Mouse (Mus musculus) cortical plate, adult 2 months (tissue): Measurements from ENCODE around the gene Tmem52. TPM values are rescaled to one million over a fixed set of nuclear protein-coding genes. Genes with fewer than 3 reads are reported as not detected.
"Not testable (repeated sequence)": the region's sequence is repeated elsewhere in the genome, so short reads cannot be mapped to it uniquely, and the experiment has no call there.

Source experiments
- H3K27ac ChIP-seq: fragments of 200-500 bp; 2 replicates; pipeline ENCODE4 v1.5.1; 2012; ENCODE audit warnings: low read length, control low read depth, inconsistent platforms; ENCODE audit not compliant: insufficient read depth
- H3K4me1 ChIP-seq: fragments of 200-500 bp; 2 replicates; pipeline ENCODE4 v1.6.1; 2011; ENCODE audit warnings: low read length; ENCODE audit not compliant: control insufficient read depth, insufficient read depth
- H3K4me3 ChIP-seq: fragments of 200-500 bp; 2 replicates; pipeline ENCODE4 v1.5.1; 2011; ENCODE audit warnings: mild to moderate bottlenecking, low read length, control low read depth; ENCODE audit not compliant: insufficient read depth
- CTCF ChIP-seq: fragments of 200-500 bp; IDR thresholded peaks from 2 replicates; pipeline ENCODE4 v1.5.1; 2011; ENCODE audit warnings: mild to moderate bottlenecking, control low read depth, low read length; ENCODE audit not compliant: insufficient read depth; ENCODE audit errors: extremely low read depth
- POLR2A ChIP-seq: fragments of 200-500 bp; IDR thresholded peaks from 2 replicates; pipeline ENCODE4 v1.6.1; 2011; ENCODE audit warnings: mild to moderate bottlenecking, low read length, control low read depth; ENCODE audit not compliant: insufficient read depth; ENCODE audit errors: extremely low read depth
- polyA plus RNA-seq: library from polyadenylated mRNA; depleted of rRNA; stranded (reverse); fragments of >200 nt; gene quantifications from 2 replicates; pipeline ENCODE4 v1.2.3, GENCODE M21; 2012

Tmem52 gene
- polyA plus RNA-seq, 1 experiment = 2.7 TPM

DNA sequence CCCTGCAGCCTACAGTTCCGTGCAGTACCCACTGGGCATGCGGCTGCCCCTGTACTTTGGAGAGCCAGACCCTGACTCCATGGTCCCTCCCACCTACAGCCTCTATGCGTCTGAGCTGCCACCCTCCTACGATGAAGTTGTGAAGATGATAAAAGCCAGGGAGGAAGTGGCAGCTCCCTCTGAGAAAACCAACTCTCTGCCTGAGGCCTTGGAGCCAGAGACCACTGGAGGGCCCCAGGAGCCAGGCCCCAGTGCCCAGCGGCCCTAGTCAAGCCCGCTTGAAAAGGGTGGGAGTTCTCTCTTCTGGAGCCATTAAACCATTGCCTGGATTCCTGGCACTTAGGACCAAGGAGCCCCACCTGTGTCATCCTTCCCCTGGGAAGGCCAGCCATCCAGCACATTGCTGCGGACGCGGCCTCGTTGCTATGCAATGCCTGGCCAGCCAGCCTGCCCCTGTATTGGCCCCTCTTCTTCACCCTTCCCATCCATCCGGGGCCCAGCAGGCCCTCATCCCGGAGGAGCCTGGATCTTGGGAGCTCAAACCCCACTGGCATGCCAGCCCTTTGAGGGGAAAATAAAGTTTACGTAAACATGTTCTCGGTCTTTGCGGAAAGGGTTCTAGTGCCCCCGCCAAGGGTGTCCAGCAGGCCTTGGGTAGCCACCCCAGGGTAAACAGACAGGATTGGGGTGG is 1.5 kb downstream of the Tmem52 start:
- Histone ChIP-seq H3K4me1 (no peaks in the 10 kb centered on the region), H3K4me3 (no peak overlapping the region), H3K27ac (no peak overlapping the region)
- TF ChIP-seq POLR2A (no peak), CTCF (no peak)

GRCm38 (mm10) chr4:155470997-155471396 is 2.1 kb downstream of the Tmem52 start:
- TF ChIP-seq CTCF = no peak
- TF ChIP-seq POLR2A = no peak
- Histone ChIP-seq H3K27ac (no peak overlapping the region), H3K4me1 (no peaks in the 10 kb centered on the region), H3K4me3 (no peak overlapping the region)

GRCm38 (mm10) chr4:155471406-155471805 is 2.5 kb downstream of the Tmem52 start:
- H3K4me1 ChIP-seq = no peaks in the 10 kb centered on the region
- H3K27ac ChIP-seq = no peak overlapping the region
- H3K4me3 ChIP-seq = no peak overlapping the region
- TF ChIP-seq CTCF = no peak

GRCm38 (mm10) chr4:155472716-155473290 is 3.9 kb downstream of the Tmem52 start:
- Histone ChIP-seq H3K4me3 (no peak overlapping the region), H3K4me1 (no peaks in the 10 kb centered on the region), H3K27ac (no peak overlapping the region)
- no peak for TF ChIP-seq CTCF
- no peak for TF ChIP-seq POLR2A

DNA sequence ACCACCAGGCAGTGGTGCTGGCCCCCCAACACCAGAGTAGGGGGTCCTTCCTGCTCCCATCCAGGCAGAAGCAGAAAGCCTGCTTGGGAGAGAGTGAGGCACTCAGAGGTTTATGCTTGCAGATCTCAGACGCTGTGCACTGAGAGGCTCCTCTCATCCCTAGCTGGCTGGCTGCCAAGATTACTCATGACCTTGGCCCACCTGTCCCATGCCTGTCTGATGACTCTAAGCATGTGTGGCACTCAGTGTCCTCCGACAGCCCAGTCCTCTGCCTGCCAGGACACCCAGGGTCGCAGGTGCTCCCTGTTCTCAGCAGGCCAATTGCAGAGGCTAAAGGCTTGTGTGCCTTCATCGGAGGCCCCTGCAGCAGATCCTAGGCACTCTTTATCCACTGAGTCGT is 4.4 kb downstream of the Tmem52 start:
- Histone ChIP-seq H3K4me1 (no peaks in the 10 kb centered on the region), H3K27ac (no peak overlapping the region), H3K4me3 (no peak overlapping the region)
- TF ChIP-seq POLR2A = no peak

GRCm38 (mm10) chr4:155473796-155474195 is 4.9 kb downstream of the Tmem52 start:
- H3K4me3 ChIP-seq, H3K27ac ChIP-seq, H3K4me1 ChIP-seq: not testable (repeated sequence)

DNA sequence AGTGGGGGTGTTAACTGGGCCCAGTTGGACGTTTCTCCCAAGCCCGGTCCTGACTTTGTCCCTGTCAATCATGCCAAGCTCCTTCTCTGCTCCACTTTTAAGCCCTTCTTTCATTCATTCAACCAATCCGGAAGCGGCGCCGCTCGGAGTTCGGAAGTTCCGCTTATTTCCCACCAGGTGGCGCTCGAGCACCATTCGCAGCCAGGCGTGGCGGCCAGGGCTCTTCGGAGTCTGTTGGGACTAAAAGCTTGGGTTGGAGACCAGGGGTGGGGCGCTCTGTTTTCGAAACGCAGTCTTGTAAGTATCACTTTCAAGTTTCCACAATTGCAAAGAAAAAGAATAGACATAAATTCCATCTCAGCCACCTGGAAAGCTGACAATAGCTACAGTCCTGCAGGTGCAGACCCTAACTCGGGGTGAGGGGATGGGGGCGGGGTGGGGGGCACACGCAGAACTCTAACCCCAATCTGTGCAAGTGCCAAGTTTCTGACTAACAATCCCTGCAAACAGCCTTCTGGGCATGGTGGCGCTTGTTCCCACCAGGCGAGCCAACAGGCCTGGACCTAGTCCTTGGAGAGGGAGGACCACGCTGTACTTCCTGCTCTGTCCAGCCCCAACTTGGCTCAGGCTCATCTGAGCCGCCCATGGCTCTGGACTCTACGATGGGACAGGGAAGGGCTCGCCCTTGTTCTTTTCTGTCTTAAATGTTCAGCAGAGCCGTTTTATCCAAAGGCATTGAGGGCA is 12.6 kb downstream of the Tmem52 start:
- Histone ChIP-seq H3K4me3 (no peak overlapping the region), H3K4me1 (no peaks in the 10 kb centered on the region), H3K27ac (no peak overlapping the region; the same call in 1 of the 2 replicates)
- TF ChIP-seq CTCF (peak; percentile 86), POLR2A (no peak)

GRCm38 (mm10) chr4:155482125-155482480 is 13.2 kb downstream of the Tmem52 start:
- Histone ChIP-seq H3K4me3 (no peak overlapping the region), H3K27ac (no peak overlapping the region; the same call in 1 of the 2 replicates), H3K4me1 (no peaks in the 10 kb centered on the region)
- TF ChIP-seq POLR2A = no peak
- no peak for TF ChIP-seq CTCF

GRCm38 (mm10) chr4:155482733-155483540 is 14.0 kb downstream of the Tmem52 start:
- no peak overlapping the region for H3K27ac ChIP-seq
- no peak overlapping the region for H3K4me3 ChIP-seq
- no peak for TF ChIP-seq POLR2A
- no peak for TF ChIP-seq CTCF
- no peaks in the 10 kb centered on the region for H3K4me1 ChIP-seq
